Mouse (Mus musculus) heart, postnatal 14 days (tissue): ENCODE results near the gene Lmbrd2. TPM values are rescaled to one million over a fixed set of nuclear protein-coding genes. Genes with fewer than 3 reads are reported as not detected.
"Not testable (repeated sequence)": the region's sequence is repeated elsewhere in the genome, so short reads cannot be mapped to it uniquely, and the experiment has no call there.

Experiments
- DNase-seq, 2 experiments: peaks; one replicate each; pipeline ENCODE4 v3.0.0; 2021 to 2022
- intact Hi-C: fragments of 180-260 bp; cut with DNase I; formaldehyde crosslinking; loops from one replicate; pipeline ENCODE4 v1.15.1; 2025
- total RNA-seq, 2 experiments: library from RNA; stranded (reverse); gene quantifications; 2 replicates each; pipeline ENCODE4 v1.2.3; 2021

Lmbrd2 gene
- total RNA-seq, 2 experiments from 2014 or later = 11.5 to 12.3 TPM

DNA sequence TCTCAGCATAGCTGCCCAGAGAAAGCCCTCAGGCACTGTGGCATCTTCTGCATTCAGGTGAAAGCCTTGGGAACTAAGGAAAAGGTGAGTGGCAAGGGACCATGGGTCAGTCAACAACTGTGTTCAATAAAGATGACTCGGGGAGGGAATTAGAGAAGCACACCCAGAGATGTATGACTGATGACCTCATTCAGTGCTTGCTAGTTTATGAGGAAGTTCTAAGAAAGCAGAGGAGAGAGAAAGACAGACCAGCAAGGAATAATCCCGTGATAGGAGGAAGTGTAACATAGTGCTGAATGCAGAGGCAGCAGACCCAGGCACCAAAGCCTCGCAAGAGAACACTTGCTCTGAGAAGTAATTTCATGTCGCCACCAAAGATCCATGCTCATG is 8.9 kb upstream of the Lmbrd2 start:
- DNase-seq = no peak
- intact Hi-C loops = no loop called here

DNA sequence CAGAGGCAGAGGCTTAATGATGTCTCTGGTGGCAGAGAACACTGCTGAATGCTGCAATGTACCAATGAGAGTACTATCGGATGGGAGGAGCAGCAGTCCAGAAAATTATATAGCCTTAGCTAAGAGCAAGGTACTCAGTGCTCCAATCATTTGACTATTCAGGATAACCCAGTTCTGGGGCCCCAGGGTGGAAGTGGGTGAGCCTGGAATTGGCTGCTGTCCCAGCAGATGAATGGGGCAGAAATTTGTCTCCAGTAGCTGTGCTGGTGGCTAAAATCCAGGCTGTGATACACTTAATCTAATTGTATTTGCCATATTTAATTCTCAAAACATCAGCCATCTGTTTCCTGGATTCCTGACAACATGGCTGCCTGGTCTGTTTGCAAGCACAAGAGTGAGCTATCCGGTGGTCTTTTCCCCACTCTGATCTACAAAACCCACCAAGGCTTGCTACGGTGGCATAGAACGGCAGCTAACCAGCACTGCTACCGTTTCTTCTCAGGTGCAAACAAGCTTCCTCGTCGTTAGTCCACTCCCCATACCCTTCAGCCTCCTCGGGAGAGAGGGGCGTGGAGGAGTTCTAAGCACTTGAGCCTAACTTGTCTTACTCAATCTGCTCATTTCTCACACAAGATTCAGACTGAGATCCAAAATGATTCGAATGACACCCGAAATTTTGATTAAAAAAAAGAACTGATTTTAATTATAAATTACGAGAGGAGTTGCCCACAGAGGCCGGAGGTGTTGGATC is 7.5 kb upstream of the Lmbrd2 start:
- intact Hi-C loops = no loop called here
- peak; percentile 15 to 29 for DNase-seq

DNA sequence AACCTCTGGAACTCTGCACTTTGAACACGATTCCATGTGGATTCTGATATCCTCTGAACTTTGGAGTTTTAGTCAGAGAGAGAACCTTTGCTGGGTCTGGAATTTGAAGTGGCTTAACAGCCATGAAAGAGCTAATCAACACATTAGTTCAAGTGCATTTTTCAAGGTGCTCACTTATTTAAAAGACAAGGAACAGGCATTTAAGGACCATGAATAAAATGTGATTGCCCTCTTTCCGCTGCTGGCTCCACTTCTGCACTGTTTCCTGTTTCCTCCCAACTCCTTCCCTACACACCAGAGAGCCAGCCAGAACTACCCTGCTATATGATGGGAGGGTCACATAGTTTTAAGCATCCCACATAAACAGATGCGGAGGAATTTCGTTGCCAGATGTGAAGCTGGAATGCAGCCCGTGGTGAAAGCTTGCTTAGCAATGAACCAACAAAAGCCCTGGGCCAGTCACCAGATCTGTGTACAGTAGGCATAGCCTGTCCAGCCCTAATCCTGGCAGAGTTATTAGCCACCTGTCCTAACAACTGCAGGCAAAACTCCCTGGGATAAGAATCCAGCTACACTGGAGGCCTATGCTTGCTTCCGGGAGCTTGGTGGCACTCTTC is 5.4 kb upstream of the Lmbrd2 start:
- intact Hi-C loops = no loop called here
- peak; percentile 22 to 32 for DNase-seq

DNA sequence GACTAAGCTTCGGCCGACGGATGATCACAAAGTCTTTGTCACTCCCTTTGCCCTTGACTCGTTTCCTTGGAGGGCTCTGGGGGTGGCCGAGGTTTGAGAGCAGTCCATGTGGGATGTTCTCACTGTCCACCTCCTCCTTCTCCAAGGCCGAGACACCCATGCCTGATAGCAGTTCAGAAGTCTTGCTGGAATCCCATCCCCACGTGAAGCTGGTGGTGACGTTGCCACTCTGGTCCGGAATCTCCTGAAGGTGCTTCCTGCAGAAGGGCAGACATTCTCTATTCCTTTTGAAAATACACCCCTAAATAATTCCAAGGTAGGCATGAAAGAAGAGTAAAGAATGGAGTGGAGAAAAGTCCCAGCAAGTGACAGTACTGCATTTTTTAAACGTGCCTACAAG is 903 bp upstream of the Lmbrd2 start:
- DNase-seq = no peak
- intact Hi-C loops = no loop called here

DNA sequence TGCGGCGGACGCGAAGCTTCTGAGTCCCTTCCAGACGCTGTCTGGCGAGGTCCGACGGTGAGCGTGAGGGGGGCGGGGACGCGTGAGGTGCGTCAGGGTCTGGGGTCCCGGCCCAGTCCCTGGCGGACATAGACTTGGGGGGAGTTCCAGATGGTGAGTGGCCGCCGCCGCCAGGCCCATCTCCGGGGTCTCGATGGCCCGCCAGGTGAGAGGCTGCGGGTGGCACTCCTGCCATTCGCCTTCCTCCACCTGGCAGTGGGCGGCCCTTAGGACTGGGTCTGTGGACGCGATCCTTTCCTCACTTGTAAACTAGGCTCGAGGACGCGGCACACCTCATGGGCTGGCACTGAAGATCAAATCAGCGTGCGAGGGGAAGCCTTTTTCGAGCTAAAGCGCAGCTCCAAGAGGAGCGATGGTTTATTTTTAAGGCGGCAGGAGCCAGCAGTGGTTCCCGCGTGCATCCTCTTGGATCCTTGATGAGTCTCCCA is 378 bp downstream of the Lmbrd2 start:
- DNase-seq = no peak
- intact Hi-C loops = loop anchor here (2.0 kb wide), 1 partner anchor 70 kb away; the partner anchor contains the start of gene Nadk2

DNA sequence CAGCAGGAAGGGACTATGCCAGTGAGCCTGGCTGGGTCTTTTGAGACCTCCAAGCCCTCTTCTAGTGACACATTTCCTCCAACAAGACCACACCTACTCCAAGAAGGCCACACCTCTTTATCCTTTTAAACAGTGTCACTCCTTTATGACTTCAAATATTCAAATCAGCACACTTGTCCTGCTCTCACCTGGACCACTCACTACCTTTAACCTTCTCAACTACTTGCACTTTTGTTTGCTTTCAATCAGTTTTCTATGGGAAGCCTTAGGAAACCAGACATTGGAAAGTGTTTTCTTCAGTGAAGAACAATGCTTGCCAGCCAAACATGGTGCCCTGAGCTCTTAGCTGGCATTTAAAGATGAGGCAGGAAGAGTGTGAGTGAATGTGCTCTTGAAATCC is 15.0 kb downstream of the Lmbrd2 start, which contains the start of gene Skp2:
Gene Skp2 (minus strand): TSS at position 101 of the 400 bp plus-strand sequence.
- intact Hi-C loops = no loop called here
- DNase-seq = no peak

DNA sequence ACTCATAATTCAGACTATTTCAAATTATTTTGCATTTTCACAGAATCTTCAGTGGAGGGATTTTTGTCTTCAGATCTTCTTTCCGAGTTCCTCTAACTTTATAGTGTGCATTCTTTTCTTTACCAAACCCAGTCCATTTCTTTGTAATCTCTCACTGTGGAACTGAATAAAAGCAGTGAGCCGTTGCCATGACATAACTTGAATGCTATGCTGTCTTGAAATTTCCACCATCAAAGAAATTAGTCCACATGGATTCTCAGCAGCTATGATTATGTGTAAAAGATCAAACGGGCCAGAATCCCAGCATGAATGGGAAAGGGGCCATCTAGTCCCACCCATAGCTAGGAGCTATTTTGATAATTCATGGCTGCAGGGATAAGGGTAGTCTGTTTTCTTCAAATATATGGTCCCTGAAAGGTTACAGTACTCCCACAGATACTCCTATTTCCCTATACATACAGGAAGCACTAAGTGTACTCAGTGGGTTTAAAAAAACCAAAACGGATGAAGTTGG is 22.3 kb downstream of the Lmbrd2 start:
- intact Hi-C loops = no loop called here
- DNase-seq = no peak

DNA sequence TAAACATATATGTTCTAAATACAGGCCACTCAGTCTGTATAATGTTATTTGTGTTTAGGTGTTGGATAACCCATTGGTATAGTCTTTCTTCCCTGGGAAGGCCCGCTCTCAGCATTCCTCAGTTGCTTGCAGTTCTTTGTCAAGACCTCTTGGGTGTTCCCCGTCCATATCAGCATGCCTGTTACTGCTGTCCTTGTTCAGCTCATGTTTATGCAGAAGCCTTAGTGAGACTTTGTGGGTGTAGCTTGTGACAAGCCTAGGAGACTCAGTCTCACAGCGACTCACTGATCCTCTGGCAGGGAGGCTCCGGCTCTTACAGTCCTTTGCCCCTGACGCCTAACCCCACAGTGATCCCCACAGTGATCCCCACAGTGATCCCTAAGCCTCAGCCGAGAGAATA is 23.8 kb downstream of the Lmbrd2 start:
- no peak for DNase-seq

DNA sequence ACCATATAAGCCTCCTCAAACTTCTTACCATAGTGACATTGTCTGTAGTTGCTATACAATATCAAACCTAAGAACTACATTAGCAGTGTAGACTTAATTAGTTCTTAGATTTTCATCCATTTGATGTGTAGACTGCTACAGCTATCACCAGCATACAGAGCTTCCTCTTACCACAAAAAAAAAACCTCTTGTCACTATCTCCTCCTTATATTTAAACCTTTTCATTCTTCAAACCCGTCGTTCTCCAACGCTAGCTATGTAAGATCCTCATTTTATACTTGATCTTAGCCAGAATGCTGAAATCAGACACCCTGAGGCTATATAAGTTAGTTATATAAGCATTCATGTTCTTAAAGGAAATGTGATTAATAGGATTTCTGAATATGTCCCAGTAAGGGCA is 36.7 kb downstream of the Lmbrd2 start:
- intact Hi-C loops = no loop called here
- DNase-seq = no peak

More for the DNA sequence above, 23.8 kb downstream of the Lmbrd2 start:
- intact Hi-C loops = no loop called here

DNA sequence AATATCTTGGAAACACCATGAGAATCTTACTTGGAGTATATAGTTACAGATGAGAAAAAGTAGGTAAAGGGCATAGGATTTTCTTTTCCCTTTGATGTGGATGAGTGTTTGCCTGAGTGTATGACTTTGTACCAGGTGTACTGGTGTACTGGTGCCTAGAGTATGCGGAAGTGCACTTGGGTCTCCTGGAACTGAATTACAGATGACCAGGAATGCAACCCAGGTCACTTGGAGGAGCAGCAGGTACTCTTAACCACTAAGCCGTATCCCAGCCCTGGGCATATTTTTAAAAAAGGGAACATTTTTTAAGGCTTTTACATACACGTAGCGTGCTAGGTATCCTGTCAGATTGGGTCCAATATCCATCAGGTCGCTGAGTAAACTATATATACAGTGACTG is 43.6 kb downstream of the Lmbrd2 start:
- intact Hi-C loops = loop anchor here (5.0 kb wide), 1 partner anchor 62 kb away; no protein-coding TSS in a partner anchor
- DNase-seq = no peak

DNA sequence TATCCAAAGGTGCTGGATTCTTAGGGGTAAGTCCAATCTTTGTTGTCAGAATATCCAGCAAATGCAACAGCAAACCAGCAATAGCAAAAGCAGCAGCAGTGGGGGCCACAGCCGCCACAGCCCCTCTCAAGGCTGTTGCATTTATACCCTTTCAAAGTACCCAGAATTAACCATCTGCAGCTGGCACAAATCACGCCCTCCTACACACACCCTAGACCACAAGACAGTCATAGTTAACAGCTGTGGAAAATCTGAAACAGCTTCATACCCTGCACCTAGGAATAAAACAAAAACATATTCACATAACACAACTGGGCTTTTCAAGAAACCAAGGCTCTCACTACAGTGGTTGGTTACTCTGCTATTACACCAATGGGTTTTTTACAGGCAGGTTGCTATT is 49.4 kb downstream of the Lmbrd2 start:
- intact Hi-C loops = no loop called here
- DNase-seq = no peak

DNA sequence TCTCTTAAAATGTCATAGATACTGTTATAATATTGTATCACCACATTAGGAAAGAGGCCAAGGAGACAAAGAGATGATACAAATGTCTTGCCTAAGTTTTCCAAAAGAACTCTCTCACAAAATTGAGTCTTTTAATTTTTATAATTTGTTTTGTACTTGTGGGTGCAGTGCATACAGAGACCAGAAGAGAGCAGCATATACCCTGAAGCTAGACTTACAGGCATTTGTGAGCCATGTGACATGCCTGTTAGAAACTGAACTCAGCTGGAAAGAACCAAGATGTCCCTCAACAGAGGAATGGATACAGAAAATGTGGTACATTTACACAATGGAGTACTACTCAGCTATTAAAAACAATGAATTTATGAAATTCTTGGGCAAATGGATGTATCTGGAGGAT is 52.3 kb downstream of the Lmbrd2 start:
- DNase-seq, intact Hi-C loops: not testable (repeated sequence)

DNA sequence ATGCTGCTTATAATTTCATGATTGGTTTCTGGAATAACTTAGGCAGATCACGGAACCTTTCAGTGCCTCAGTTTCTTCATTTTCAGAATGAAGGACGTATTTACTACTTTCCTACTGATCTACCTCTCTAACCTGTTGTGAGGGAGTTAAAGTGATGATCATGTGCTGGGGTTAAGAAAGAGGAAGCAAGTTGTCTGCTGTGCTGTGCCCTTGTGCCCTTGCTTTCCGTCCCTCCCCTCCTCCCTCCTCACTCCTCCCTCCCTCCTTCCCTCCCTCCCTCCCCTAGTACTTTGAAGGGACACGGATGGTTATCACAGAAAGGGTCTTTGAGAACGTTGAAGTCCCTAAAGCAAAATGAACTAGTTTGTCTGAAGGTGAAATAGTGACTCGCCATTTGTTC is 58.1 kb downstream of the Lmbrd2 start:
- intact Hi-C loops = no loop called here
- no peak for DNase-seq

DNA sequence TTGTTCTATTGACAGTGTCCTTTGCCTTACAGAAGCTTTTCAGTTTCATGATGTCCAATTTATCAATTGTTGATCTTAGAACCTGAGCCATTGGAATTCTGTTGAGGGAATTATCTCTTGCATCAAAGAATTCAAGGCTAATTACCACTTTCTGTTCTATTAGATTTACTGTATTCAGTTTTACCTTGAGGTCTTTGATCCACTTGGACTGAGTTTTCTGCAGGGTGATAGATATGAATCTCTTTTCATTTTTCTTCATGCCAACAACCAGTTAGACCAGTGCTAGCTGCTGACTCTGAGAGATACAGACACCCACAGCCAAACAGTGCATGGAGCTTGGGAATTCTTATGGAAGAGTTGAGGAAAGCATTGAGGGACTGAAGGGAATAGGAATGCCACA is 71.5 kb downstream of the Lmbrd2 start:
- no peak for DNase-seq
- intact Hi-C loops = no loop called here

DNA sequence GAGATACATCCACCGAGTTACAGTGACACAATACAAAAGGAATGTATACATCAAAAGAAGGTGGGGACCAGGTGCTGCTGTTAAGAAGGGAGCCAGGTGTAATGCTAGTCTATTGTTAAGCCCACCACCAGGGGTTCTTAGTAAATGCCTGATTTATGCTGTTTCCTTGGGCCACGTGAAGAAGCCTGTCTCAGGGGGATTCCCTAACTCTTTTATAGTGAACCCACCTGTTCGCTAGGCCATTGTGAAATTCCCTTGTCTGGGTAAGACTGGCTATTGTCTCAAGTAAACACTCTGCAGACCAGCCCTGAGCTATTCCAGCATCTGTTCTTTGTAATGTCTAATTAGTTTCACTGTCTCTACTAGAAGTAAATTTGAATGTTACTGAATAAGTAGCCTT is 72.7 kb downstream of the Lmbrd2 start:
- DNase-seq, intact Hi-C loops: not testable (repeated sequence)

DNA sequence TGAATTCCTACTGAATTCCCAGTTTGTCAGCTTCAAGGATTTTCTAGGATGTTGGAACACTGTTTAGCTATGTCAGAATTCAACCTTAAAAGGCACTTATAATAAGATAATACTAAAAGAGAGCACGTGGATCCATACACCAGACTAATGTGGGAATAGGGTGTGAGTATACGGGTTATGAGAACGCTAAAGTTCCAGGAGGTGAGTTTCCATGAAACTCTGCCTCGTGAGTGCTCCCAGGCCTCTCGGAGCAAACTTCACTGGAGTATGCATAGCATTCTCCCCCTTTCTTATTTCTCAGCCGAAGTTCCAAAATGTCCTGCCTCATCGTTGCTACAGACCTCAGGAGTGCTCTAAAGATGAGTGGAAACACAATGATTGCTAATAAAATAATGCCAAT is 73.1 kb downstream of the Lmbrd2 start:
- DNase-seq = not testable (repeated sequence)

DNA sequence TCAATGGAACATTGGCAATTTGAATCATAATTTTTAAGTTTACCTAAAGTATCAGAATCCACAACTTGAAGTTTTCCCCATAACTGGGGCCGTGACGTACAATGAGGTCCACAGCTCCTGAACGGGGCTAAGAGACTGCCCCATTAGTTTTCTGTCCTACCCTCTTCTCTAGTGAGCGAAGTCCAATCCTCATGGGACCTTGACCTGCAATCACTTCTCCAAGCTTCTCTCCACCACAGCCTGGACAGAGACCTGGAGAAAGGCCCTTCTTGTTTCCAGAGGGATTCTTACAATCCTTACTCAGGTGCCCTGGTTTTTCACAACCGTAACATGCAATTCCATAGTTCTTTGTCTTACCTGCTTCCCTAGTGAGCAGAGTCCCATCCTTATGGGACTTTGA is 76.1 kb downstream of the Lmbrd2 start:
- intact Hi-C loops = no loop called here
- no peak for DNase-seq

More for the DNA sequence above, 73.1 kb downstream of the Lmbrd2 start:
- intact Hi-C loops = not testable (repeated sequence)

DNA sequence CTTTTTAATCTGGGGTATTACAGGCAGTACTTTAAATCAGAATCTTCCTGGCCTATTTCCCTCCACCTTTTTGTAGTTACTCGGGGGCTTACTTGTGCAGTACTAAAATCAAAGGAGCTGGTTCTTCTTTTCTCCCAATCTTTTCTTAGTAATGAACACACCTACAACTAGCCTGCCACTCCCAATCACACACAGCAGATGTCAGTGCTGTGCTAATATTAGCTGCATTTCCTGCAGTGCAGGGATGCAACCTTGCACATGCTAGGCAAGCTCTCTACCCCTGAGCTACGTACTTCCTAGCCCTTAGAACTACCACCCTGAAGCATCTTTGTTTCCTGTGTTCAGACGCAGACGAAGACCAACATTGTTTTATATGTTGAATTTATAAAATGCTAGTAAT is 90.6 kb downstream of the Lmbrd2 start:
- intact Hi-C loops = not testable (repeated sequence)

DNA sequence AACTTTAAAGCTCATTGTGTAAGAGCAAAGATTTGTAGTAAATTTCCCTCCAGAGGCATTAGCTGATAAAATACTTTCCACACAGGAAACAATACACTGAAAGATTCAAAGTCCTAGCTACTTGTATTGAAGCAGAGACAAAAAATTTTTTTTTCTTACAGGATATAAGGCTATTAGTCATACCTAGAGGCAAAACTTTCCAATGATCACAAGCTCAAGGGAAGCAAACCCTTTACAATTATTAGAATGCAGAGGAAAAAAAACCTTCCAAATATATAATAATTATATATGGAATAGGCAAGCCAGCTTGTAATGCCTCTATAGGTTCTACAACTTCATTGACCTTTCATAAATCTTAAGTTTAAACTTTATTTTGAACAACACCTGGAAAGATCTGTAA is 106.0 kb downstream of the Lmbrd2 start:
- intact Hi-C loops = no loop called here
- no peak for DNase-seq

More for the DNA sequence above, 90.6 kb downstream of the Lmbrd2 start:
- DNase-seq = not testable (repeated sequence)
